Mouse (Mus musculus) heart, postnatal 0 days (tissue): ENCODE measurements around the gene Sept12.

Source experiments
- CTCF ChIP-seq: IDR thresholded peaks from 2 replicates; pipeline ENCODE4 v1.5.1; 2016; ENCODE audit warnings: antibody characterized with exemption, control low read depth, low read depth
- EP300 ChIP-seq: IDR thresholded peaks from 2 replicates; pipeline ENCODE4 v1.6.1; 2016; ENCODE audit warnings: antibody characterized with exemption, low read depth

DNA sequence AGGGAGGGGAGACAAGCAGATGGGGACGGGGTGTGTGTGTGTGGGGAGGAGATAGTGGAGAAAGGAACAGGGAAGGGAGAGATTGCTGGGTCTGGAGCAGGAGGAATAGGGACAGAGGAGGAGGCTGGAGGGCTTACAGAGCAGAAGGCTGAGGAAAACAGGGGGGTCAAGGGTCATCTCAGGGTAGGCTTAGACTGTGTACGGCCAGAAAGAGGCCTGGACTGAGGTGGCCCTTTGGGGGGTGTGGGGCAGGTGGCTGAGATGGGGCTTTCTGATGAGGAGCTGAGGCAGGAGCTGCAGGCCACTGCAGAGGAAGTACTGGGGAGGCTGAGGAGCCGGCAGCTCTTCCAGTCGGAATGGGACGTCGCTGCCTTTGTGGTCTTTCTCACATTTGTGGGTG lies 9.8 kb upstream of the Sept12 start:
- TF ChIP-seq CTCF (no peak), EP300 (no peak)
